Mouse (Mus musculus) liver, embryonic 11.5 days (tissue): ENCODE measurements around the gene Taf13. TPM values are rescaled to one million over a fixed set of nuclear protein-coding genes. Genes with fewer than 3 reads are reported as not detected.

Experiments used
- ATAC-seq: fragments of 200-750 bp; cut with Nextera tagmentation; replicated peaks from 2 replicates; pipeline ENCODE4 v1.8.0; 2017; ENCODE audit warnings: moderate number of reproducible peaks, mild to moderate bottlenecking, moderate TSS enrichment, moderate library complexity; ENCODE audit not compliant: low FRiP score
- DNase-seq: peaks from one replicate; pipeline ENCODE4 v3.0.0-alpha.2; 2017; ENCODE audit warnings: low spot score
- H3K27ac ChIP-seq: fragments of 300-500 bp; sonication (generic); 2 replicates; pipeline ENCODE4 v1.5.1; 2014; ENCODE audit warnings: mild to moderate bottlenecking, low read depth, low read length, control low read depth
- H3K27me3 ChIP-seq: fragments of 300-500 bp; sonication (generic); replicated peaks from 2 replicates; pipeline ENCODE4 v1.6.1; 2014; ENCODE audit warnings: low read length, mixed read lengths; ENCODE audit not compliant: control insufficient read depth, insufficient read depth
- H3K36me3 ChIP-seq: fragments of 300-500 bp; sonication (generic); 2 replicates; pipeline ENCODE4 v1.6.1; 2014; ENCODE audit warnings: mild to moderate bottlenecking, low read length, moderate library complexity, mixed read lengths; ENCODE audit not compliant: control insufficient read depth, insufficient read depth
- H3K4me1 ChIP-seq: fragments of 300-500 bp; sonication (generic); replicated peaks from 2 replicates; pipeline ENCODE4 v1.6.1; 2014; ENCODE audit warnings: low read length, mixed read lengths; ENCODE audit not compliant: control insufficient read depth, insufficient read depth
- H3K4me2 ChIP-seq: fragments of 300-500 bp; sonication (generic); 2 replicates; pipeline ENCODE4 v1.6.1; 2014; ENCODE audit warnings: mild to moderate bottlenecking, control low read depth, moderate library complexity
- H3K4me3 ChIP-seq: fragments of 300-500 bp; sonication (generic); 2 replicates; pipeline ENCODE4 v1.5.1; 2014; ENCODE audit warnings: low read depth, low read length, control low read depth
- H3K9ac ChIP-seq: fragments of 300-500 bp; sonication (generic); 2 replicates; pipeline ENCODE4 v1.6.1; 2014; ENCODE audit warnings: low read depth, low read length, control low read depth
- H3K9me3 ChIP-seq: fragments of 300-500 bp; sonication (generic); 2 replicates; pipeline ENCODE4 v1.6.1; 2016; ENCODE audit warnings: low read length, inconsistent platforms, mixed read lengths; ENCODE audit not compliant: control insufficient read depth
- WGBS: fragments of 180-500 bp; shearing (Covaris S2); extraction: QIAGEN DNeasy Blood & Tissue Kit; methylation state at CpG from one replicate; pipeline ENCODE4 v1.1.7; 2014; 5-methylcytosine and 5-hydroxymethylcytosine counted together
- polyA plus RNA-seq: library from polyadenylated mRNA; unstranded; fragments of >200 nt; fragmentation: Nextera tagmentation; extraction: Ambion mirVana; gene quantifications from 2 replicates; pipeline ENCODE4 v1.2.1, GENCODE M21; 2014

Gene Taf13
- polyA plus RNA-seq, result 21.7 and 23.2 TPM in 2 replicates

DNA sequence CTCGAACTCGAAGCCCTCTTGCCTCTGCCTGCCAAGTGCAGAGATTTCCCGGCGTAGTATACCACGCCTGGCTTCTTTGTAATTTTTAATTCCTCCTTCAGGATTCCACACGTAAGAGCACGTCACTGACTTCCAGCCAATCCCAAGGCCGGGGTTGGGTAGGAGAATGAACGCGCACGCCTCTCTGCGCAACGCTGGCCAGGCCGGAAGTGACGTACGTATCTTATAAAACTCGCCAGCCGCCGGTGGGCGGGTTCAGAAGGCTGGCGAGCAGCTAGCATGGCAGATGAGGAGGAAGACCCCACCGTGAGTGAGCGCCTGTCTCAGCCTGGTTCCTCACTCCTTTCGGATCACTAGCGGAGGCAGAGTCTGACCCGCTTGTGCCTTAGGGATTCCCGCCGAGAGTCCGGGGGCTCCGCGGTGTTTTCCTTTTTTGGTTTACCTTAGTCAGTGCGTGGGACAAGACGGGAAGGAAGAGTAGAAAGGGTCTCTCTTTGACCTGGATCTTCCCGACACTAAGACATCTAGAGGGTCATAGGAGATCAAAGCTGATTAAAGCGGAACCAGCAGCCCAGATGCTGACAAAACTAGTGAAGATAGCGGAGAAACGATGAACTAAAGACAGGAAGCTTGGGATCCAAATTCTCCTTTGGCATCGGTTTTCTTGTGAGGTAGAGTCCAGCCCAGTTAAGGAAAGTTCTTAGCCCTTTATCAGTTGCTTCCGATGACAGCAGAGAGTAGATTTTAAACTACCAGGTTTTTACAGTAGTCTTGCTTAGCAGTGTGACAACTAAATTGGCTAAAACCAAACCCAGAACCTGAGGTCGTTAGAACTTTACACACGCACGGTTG lies at the start of gene Taf13:
Taf13 (plus strand) TSS at position 256 of the 852 bp plus-strand sequence.
- WGBS, result 2% methylated on average over 42 of the region's 42 CpGs
- Histone ChIP-seq H3K27me3 (0 out of 2 replicates have a peak, but pooled peaks cover 2% of the 10 kb centered on the region), H3K4me2 (peak within 1 kb of the TSS; percentile 92), H3K9ac (peak within 1 kb of the TSS; percentile 86), H3K27ac (0 out of 2 replicates have a peak within 1 kb of the TSS, but pooled peaks have one; percentile 27), H3K36me3 (no peaks in the 10 kb centered on the region), H3K9me3 (no peaks in the 10 kb centered on the region), H3K4me1 (peaks cover 5% of the 10 kb centered on the region), H3K4me3 (peak within 1 kb of the TSS; percentile 80)
- peak; percentile 92 for DNase-seq
- ATAC-seq, result peak; percentile 98

DNA sequence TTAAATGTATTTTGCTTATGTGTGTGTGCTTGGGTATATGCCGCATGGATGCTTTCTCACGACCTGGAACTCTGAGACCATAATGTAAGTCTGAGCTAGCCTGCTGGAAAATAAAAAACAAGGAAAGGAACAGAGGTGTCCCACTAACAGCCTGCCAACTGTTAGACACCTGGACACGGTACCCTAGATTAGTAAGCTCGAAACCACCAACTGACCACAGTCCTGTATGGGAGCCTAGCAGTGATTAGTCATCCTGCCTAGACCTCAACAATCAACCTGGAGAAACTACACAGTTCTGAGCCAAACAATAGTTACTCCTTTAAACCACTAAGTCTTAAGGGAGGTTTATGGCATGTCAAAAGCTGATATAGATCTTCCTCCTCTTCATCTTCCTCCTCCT lies 48.1 kb upstream of the Taf13 start:
- no peak overlapping the region for H3K9ac ChIP-seq
- no peaks in the 10 kb centered on the region for H3K9me3 ChIP-seq
- H3K4me1 ChIP-seq, result no peaks in the 10 kb centered on the region
- ATAC-seq (no peak), DNase-seq (no peak)
- H3K36me3 ChIP-seq, result no peaks in the 10 kb centered on the region
- H3K27me3 ChIP-seq, result no peaks in the 10 kb centered on the region
- H3K27ac ChIP-seq, result no peak overlapping the region
- H3K4me2 ChIP-seq, result no peak overlapping the region
- no peak overlapping the region for H3K4me3 ChIP-seq
- 79% methylated on average over 4 of the region's 4 CpGs for WGBS

GRCm38 (mm10) chr3:108528489-108528888 lies 43.0 kb upstream of the Taf13 start:
- Histone ChIP-seq H3K4me2 (no peak overlapping the region), H3K36me3 (no peaks in the 10 kb centered on the region), H3K27ac (no peak overlapping the region), H3K9me3 (no peaks in the 10 kb centered on the region), H3K4me1 (no peaks in the 10 kb centered on the region), H3K27me3 (0 out of 2 replicates have a peak, but pooled peaks cover 3% of the 10 kb centered on the region), H3K4me3 (no peak overlapping the region), H3K9ac (no peak overlapping the region)
- DNase-seq (no peak), ATAC-seq (no peak)
- WGBS, result 91% methylated on average over 8 of the region's 8 CpGs

GRCm38 (mm10) chr3:108533114-108533885 lies 38.2 kb upstream of the Taf13 start:
- Histone ChIP-seq H3K27me3 (peaks cover 23% of the 10 kb centered on the region), H3K4me1 (peaks cover 8% of the 10 kb centered on the region), H3K9me3 (no peaks in the 10 kb centered on the region), H3K4me2 (no peak overlapping the region), H3K27ac (no peak overlapping the region), H3K4me3 (no peak overlapping the region), H3K36me3 (no peaks in the 10 kb centered on the region), H3K9ac (no peak overlapping the region)
- WGBS, result 69% methylated on average over 9 of the region's 9 CpGs
- no peak for ATAC-seq
- no peak for DNase-seq

DNA sequence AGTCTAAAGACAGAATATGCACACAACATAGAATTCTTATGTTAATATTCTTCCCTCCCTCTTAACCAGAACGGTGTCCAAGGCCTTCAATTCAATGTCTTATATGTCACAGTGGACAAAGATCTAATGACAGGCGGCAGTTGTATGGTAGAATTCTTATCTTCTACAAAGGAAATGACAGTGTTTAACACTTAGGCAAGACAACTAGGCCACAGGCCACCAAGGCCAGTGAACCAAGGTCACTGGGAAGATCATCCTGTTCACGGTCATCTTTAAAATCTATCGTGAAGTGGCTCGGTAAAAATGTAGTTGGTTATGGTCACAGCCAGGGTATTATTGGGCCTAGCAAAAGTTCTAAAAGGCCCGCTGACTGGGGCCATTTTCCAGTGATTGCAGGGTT lies 37.5 kb upstream of the Taf13 start, which contains the start of gene 1700013F07Rik:
1700013F07Rik (plus strand) TSS at position 200 of the 400 bp plus-strand sequence.
- Histone ChIP-seq H3K27ac (no peak within 1 kb of the TSS), H3K27me3 (peaks cover 23% of the 10 kb centered on the region), H3K4me3 (no peak within 1 kb of the TSS), H3K4me1 (peaks cover 8% of the 10 kb centered on the region), H3K4me2 (no peak within 1 kb of the TSS), H3K9ac (no peak within 1 kb of the TSS), H3K9me3 (no peaks in the 10 kb centered on the region), H3K36me3 (no peaks in the 10 kb centered on the region)
- ATAC-seq (no peak), DNase-seq (no peak)
- 68% methylated on average over 6 of the region's 6 CpGs for WGBS

DNA sequence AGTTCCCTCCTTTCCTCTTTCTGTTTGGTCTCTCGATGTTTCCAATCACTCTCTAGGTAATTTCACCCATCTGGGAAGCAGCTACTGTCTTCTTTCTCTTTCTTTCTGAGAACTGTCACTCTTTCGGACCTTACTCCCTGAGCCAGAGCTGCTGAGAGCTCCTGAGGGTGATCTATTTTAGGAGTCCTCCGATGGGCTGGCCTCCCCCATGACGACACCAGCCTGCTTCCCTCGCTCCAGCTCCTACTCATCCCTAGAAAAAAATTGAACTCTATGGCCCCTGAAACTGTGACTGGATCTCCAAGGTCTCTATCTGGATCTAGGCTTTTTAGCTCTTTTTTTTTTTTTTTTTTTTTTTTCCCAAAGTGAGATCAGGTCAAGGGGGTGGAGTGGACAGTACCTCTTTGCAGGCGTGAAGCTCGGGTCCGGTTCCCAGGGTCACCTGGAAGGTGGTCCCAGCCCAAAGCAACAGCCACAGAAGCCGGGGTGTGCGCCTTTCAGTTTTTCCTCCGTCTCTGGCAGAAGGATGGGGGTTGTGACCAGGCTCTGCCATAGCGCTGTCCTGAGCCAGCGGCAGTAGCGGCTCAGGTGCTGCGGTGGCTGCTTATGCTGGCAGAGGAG lies 35.5 kb upstream of the Taf13 start:
- peak overlapping the region; percentile 39 for H3K4me3 ChIP-seq
- peaks cover 8% of the 10 kb centered on the region for H3K4me1 ChIP-seq
- no peak overlapping the region for H3K9ac ChIP-seq
- peak overlapping the region; percentile 66 for H3K4me2 ChIP-seq
- H3K36me3 ChIP-seq, result no peaks in the 10 kb centered on the region
- no peak for ATAC-seq
- DNase-seq, result no peak
- H3K9me3 ChIP-seq, result no peaks in the 10 kb centered on the region
- no peak overlapping the region for H3K27ac ChIP-seq
- H3K27me3 ChIP-seq, result peaks cover 23% of the 10 kb centered on the region
- 14% methylated on average over 15 of the region's 15 CpGs for WGBS

- Histone ChIP-seq H3K9ac (no peak within 1 kb of the TSS), H3K9me3 (no peaks in the 10 kb centered on the region), H3K27me3 (peaks cover 23% of the 10 kb centered on the region), H3K36me3 (no peaks in the 10 kb centered on the region), H3K4me2 (peak within 1 kb of the TSS; percentile 66), H3K4me3 (peak within 1 kb of the TSS; percentile 39), H3K27ac (no peak within 1 kb of the TSS), H3K4me1 (peaks cover 8% of the 10 kb centered on the region)
- WGBS, result 4% methylated on average over 35 of the region's 35 CpGs
- DNase-seq (peak; percentile 44), ATAC-seq (no peak; the same call in 1 of the 2 replicates)
Measured at GRCm38 (mm10) chr3:108536517-108537260, 34.8 kb upstream of the Taf13 start, which contains the start of gene 5330417C22Rik. 5330417C22Rik (minus strand) TSS chr3:108536536.

- Histone ChIP-seq H3K27ac (no peak overlapping the region), H3K27me3 (peaks cover 23% of the 10 kb centered on the region), H3K4me3 (no peak overlapping the region), H3K4me1 (peaks cover 8% of the 10 kb centered on the region), H3K9ac (no peak overlapping the region), H3K9me3 (no peaks in the 10 kb centered on the region), H3K4me2 (peak overlapping the region; percentile 47), H3K36me3 (no peaks in the 10 kb centered on the region)
- WGBS, result 8% methylated on average over 17 of the region's 17 CpGs
- DNase-seq, result peak; percentile 68
- ATAC-seq, result peak; percentile 75
Measured at GRCm38 (mm10) chr3:108537303-108537702, 34.2 kb upstream of the Taf13 start.
